Mouse (Mus musculus) ES-E14 (cell line): ENCODE results near the gene Gtf3c1. TPM values are rescaled to one million over a fixed set of nuclear protein-coding genes. Genes with fewer than 3 reads are reported as not detected.

Experiments used
- DNase-seq: peaks from one replicate; pipeline ENCODE4 v3.0.0-alpha.2; 2013; ENCODE audit warnings: low read depth, low spot score
- H3K27ac ChIP-seq: 2 replicates; pipeline ENCODE4 v1.5.1; 2012; ENCODE audit warnings: low read depth, mild to moderate bottlenecking, low read length, moderate library complexity, mixed read lengths; ENCODE audit not compliant: poor library complexity, insufficient read depth, severe bottlenecking
- H3K36me3 ChIP-seq: 2 replicates; pipeline ENCODE4 v1.6.1; 2012; ENCODE audit warnings: mild to moderate bottlenecking, low read length, moderate library complexity, mixed read lengths; ENCODE audit not compliant: control insufficient read depth, poor library complexity, insufficient read depth, severe bottlenecking
- H3K4me1 ChIP-seq, 2 experiments: fragments of 150-350 bp in 1 of 2; sonication (generic) in 1 of 2; 2 replicates each; pipeline ENCODE4 v1.6.1; 2012; ENCODE audit warnings: low read length in 2 of 2, mild to moderate bottlenecking in 1 of 2, mixed read lengths in 1 of 2; ENCODE audit not compliant: control insufficient read depth in 2 of 2, insufficient read depth in 2 of 2, poor library complexity in 1 of 2
- H3K4me3 ChIP-seq, 2 experiments: fragments of 150-350 bp in 1 of 2; sonication (generic) in 1 of 2; 2 replicates each; pipeline ENCODE4 v1.5.1; 2012; ENCODE audit warnings: low read length in 2 of 2, low read depth in 1 of 2, mild to moderate bottlenecking in 1 of 2, mixed read lengths in 1 of 2; ENCODE audit not compliant: insufficient read depth in 1 of 2, poor library complexity in 1 of 2, severe bottlenecking in 1 of 2
- H3K9ac ChIP-seq: 2 replicates; pipeline ENCODE4 v1.6.1; 2012; ENCODE audit warnings: low read depth, mild to moderate bottlenecking, low read length, mixed read lengths; ENCODE audit not compliant: poor library complexity, insufficient read depth, severe bottlenecking
- H3K9me3 ChIP-seq: fragments of 150-350 bp; sonication (generic); 2 replicates; pipeline ENCODE4 v1.6.1; 2012; ENCODE audit warnings: low read depth, mild to moderate bottlenecking, low read length; ENCODE audit not compliant: control insufficient read depth, insufficient read depth
- CHD2 ChIP-seq: IDR thresholded peaks from 2 replicates; pipeline ENCODE4 v1.6.1; 2014; ENCODE audit warnings: mild to moderate bottlenecking, low read depth, low read length, inconsistent platforms
- HCFC1 ChIP-seq: IDR thresholded peaks from 2 replicates; pipeline ENCODE4 v1.6.1; 2012; ENCODE audit warnings: low read length, inconsistent platforms, borderline replicate concordance; ENCODE audit not compliant: insufficient read depth
- MAFK ChIP-seq: IDR thresholded peaks from 2 replicates; pipeline ENCODE4 v1.6.1; 2014; ENCODE audit warnings: mild to moderate bottlenecking, low read depth, low read length, inconsistent platforms; ENCODE audit not compliant: insufficient read depth
- ZC3H11A ChIP-seq: IDR thresholded peaks from 2 replicates; pipeline ENCODE4 v1.6.1; 2012; ENCODE audit warnings: low read depth, mild to moderate bottlenecking, inconsistent platforms, low read length, borderline replicate concordance
- ZNF384 ChIP-seq: IDR thresholded peaks from 2 replicates; pipeline ENCODE4 v1.6.1; 2012; ENCODE audit warnings: low read depth, low read length, inconsistent platforms
- in situ Hi-C, 2 experiments: fragments of 600-800 bp; cut with MboI; formaldehyde crosslinking; loops; one replicate each; pipeline ENCODE4 v1.15.1; 2025; ENCODE audit warnings: low sequenced_read_pairs in 2 of 2, inconsistent platforms in 1 of 2; ENCODE audit not compliant: unreplicated experiment in 2 of 2
- total RNA-seq: library from RNA; depleted of rRNA; stranded (reverse); fragments of 300-350 nt; gene quantifications from 2 replicates; pipeline ENCODE4 v1.2.3, GENCODE M21; 2012

Gtf3c1 gene
- total RNA-seq, 1 experiment, result 83.5 TPM

- in situ Hi-C loops, result no loop called here
- no peaks in the 10 kb centered on the region for H3K36me3 ChIP-seq
- no peak overlapping the region for H3K27ac ChIP-seq
- H3K9me3 ChIP-seq, result no peaks in the 10 kb centered on the region
- no peaks in the 10 kb centered on the region for H3K4me1 ChIP-seq
- no peak for DNase-seq
- H3K9ac ChIP-seq, result no peak overlapping the region
- TF ChIP-seq ZNF384 (no peak), CHD2 (no peak), HCFC1 (no peak), MAFK (no peak), ZC3H11A (no peak)
- no peak overlapping the region for H3K4me3 ChIP-seq
These were observed 99.3 kb downstream of the Gtf3c1 start for GRCm38 (mm10) chr7:125608183-125608688.

- in situ Hi-C loops, result no loop called here
- TF ChIP-seq ZNF384 (no peak), MAFK (no peak), ZC3H11A (no peak), HCFC1 (no peak), CHD2 (no peak)
- peak; percentile 9 for DNase-seq
- no peak overlapping the region for H3K27ac ChIP-seq
- no peaks in the 10 kb centered on the region for H3K4me1 ChIP-seq
- no peaks in the 10 kb centered on the region for H3K36me3 ChIP-seq
- no peak overlapping the region for H3K9ac ChIP-seq
- H3K4me3 ChIP-seq, result no peak overlapping the region
- H3K9me3 ChIP-seq, result no peaks in the 10 kb centered on the region
These were observed 100.0 kb downstream of the Gtf3c1 start for GRCm38 (mm10) chr7:125607384-125608182.

DNA sequence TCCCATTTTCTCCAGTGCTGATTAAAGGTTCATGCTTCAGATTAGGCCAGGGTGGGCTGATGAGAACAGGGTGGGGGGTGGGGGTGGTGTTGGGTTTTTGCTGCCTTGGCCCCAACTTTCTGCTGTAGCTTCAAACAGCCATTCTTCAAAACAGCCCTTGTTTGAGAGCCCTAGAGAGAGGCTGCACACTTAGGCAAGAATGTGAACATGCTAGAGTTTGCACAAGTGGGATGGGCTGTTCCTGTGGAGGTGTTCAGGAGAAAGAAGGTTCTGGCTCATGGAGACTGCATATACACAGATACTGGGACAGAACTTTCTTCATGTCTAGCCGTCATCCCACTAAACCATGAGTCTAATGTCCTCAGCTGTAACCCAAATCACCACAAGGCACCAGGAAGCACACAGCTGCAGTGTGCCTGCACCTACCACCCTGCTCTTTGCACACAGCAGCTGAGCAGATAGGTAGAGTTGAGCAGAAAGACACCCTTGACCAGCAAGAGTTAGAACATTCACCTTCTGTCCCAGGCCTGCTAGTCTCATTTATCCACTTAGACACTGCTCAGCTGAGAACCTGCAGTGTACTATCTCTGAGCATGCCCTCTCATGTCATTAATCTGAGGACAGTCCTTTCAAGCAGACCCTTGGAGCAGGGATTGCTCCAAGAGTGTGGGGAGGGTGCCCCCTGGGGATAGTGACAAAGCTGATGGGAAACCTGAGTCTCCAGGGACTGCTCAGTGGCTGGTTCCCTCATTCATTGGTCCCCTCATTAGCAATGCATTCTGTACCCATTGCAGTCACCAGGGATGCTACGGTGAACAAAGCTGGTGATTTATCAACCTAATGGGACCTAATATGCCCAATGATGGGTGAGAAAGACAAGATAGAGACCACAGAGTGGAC is 101.1 kb downstream of the Gtf3c1 start:
- no peak for DNase-seq
- H3K9me3 ChIP-seq, result no peaks in the 10 kb centered on the region
- H3K27ac ChIP-seq, result no peak overlapping the region
- H3K9ac ChIP-seq, result no peak overlapping the region
- no peak overlapping the region for H3K4me3 ChIP-seq
- in situ Hi-C loops, result no loop called here
- no peaks in the 10 kb centered on the region for H3K36me3 ChIP-seq
- H3K4me1 ChIP-seq, result no peaks in the 10 kb centered on the region
- no peak for TF ChIP-seq HCFC1
- TF ChIP-seq MAFK, result no peak
- no peak for TF ChIP-seq ZC3H11A
- no peak for TF ChIP-seq ZNF384
- no peak for TF ChIP-seq CHD2

DNA sequence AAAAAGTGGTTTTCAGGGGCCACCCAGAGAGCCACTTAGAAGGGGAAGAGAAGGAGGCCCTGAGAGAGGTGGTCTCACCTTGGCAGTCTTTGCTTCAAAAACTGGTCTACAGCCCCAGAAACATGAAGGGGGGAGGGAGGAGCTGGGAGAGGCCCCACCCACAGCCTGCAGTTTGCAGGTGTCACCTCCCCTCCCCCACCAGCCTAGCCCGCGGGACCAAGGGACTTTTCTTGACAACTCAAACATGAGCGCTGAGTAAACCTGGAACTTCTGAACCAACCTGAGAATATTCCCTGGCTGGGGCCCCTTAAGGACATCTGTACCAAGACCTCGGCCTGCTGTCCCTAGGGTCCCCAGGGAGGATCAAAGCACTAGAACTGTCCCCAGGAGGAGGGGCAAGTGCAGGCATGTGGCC is 101.8 kb downstream of the Gtf3c1 start:
- Histone ChIP-seq H3K4me3 (no peak overlapping the region), H3K4me1 (no peaks in the 10 kb centered on the region), H3K27ac (no peak overlapping the region), H3K36me3 (no peaks in the 10 kb centered on the region), H3K9me3 (no peaks in the 10 kb centered on the region), H3K9ac (no peak overlapping the region)
- DNase-seq, result no peak
- TF ChIP-seq CHD2, result no peak
- no peak for TF ChIP-seq HCFC1
- TF ChIP-seq ZNF384, result no peak
- TF ChIP-seq MAFK, result no peak
- no peak for TF ChIP-seq ZC3H11A
- in situ Hi-C loops, result no loop called here
